Mouse (Mus musculus) MN1 (cell line): ENCODE data around the gene Sprr2k.
"Not testable (repeated sequence)": the region's sequence is repeated elsewhere in the genome, so short reads cannot be mapped to it uniquely, and the experiment has no call there.

Experiments used
- DNase-seq: peaks from one replicate; pipeline ENCODE4 v3.0.0-alpha.2; 2016; ENCODE audit warnings: low spot score

Gene Sprr2k

GRCm38 (mm10) chr3:92432282-92432681 lies at the start of gene Sprr2k:
Gene Sprr2k, plus strand, starts transcription at chr3:92432582.
- no peak for DNase-seq

GRCm38 (mm10) chr3:92385385-92385784 lies 47.0 kb upstream of the Sprr2k start, which contains the start of gene Sprr2h:
Gene Sprr2h, plus strand, starts transcription at chr3:92385685.
- no peak for DNase-seq

GRCm38 (mm10) chr3:92394301-92394700 lies 38.1 kb upstream of the Sprr2k start:
- no peak for DNase-seq

GRCm38 (mm10) chr3:92407691-92408090 lies 24.7 kb upstream of the Sprr2k start, which contains the start of gene Sprr2i:
Gene Sprr2i, plus strand, starts transcription at chr3:92407991.
- DNase-seq, result no peak

- no peak for DNase-seq
Observed at GRCm38 (mm10) chr3:92417782-92418181, 14.6 kb upstream of the Sprr2k start, which contains the start of gene Sprr2j-ps. Gene Sprr2j-ps, plus strand, starts transcription at chr3:92418082.

GRCm38 (mm10) chr3:92429323-92429722 lies 3.1 kb upstream of the Sprr2k start, which contains the start of gene Gm9774:
Gene Gm9774, minus strand, starts transcription at chr3:92429423.
- DNase-seq, result no peak

- no peak for DNase-seq
Observed at GRCm38 (mm10) chr3:92438689-92439088, 6.3 kb downstream of the Sprr2k start, which contains the start of gene Sprr1b. Gene Sprr1b, minus strand, starts transcription at chr3:92438789.

- no peak for DNase-seq
Observed at GRCm38 (mm10) chr3:92440177-92440576, 7.8 kb downstream of the Sprr2k start.

GRCm38 (mm10) chr3:92455151-92455550 lies 22.8 kb downstream of the Sprr2k start:
- DNase-seq, result no peak

GRCm38 (mm10) chr3:92458620-92459019 lies 26.2 kb downstream of the Sprr2k start, which contains the start of gene Sprr3:
Gene Sprr3, minus strand, starts transcription at chr3:92458720.
- DNase-seq, result no peak

- no peak for DNase-seq
Observed at GRCm38 (mm10) chr3:92466576-92466975, 34.2 kb downstream of the Sprr2k start.

GRCm38 (mm10) chr3:92467424-92467823 lies 35.0 kb downstream of the Sprr2k start:
- no peak for DNase-seq

GRCm38 (mm10) chr3:92470111-92470510 lies 37.7 kb downstream of the Sprr2k start:
- no peak for DNase-seq

- not testable (repeated sequence) for DNase-seq
Observed at GRCm38 (mm10) chr3:92481249-92481648, 48.9 kb downstream of the Sprr2k start.
